Mouse (Mus musculus): ENCODE data around the gene Lrrc10b. TPM values are rescaled to one million over a fixed set of nuclear protein-coding genes. Genes with fewer than 3 reads are reported as not detected.

Lrrc10b gene
- total and polyA plus RNA-seq, 2 experiments from 2014 or later, result 0.18 to 1.9 TPM

DNA sequence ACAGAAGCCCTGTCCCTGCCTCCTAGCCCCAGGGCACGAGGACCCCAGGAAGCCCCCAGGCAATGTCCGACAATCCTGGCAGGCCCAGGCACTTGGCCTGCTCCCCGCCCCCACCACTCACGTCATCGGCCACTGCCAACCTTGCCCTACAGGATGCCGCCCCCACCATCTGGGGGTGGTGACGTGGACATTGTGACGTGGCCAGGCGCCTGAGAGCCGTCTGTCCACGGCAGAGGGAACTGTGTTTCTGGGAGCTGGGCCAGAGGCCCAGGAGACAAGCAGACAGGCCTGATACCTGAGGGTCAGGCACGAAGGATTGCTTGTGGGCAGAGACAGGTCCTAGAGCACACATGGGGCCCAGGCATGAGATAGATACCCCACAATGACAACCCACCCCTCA is 39.8 kb downstream of the Lrrc10b start:
- Histone ChIP-seq H3K9ac (replicated peaks; ENCODE audit: low read depth, low read length) (peak overlapping the region; percentile 37; the same call in 1 of the 2 replicates), H3K27ac (ENCODE audit: low read depth) (peak overlapping the region; percentile 97), H3K4me2 (ENCODE audit: low read depth, low read length) (peak overlapping the region; percentile 48), H3K36me3 (replicated peaks; ENCODE audit: control insufficient read depth, insufficient read depth, low read length) (no peaks in the 10 kb centered on the region), H3K27me3 (ENCODE audit: control insufficient read depth, insufficient read depth, low read length) (no peaks in the 10 kb centered on the region), H3K4me3 (ENCODE audit: low read depth, low read length) (0 out of 2 replicates have a peak overlapping the region, but pooled peaks have one; percentile 3), H3K4me1 (ENCODE audit: control insufficient read depth, insufficient read depth) (peaks cover 17% of the 10 kb centered on the region), H3K9me3 (replicated peaks; ENCODE audit: control insufficient read depth, low read length) (no peaks in the 10 kb centered on the region)
- 16% methylated on average over 12 of the region's 12 CpGs for WGBS
- DNase-seq (ENCODE audit: low spot score) (peak; percentile 86), ATAC-seq (ENCODE audit: insufficient read depth, low read depth) (peak; percentile 93)
- TF ChIP-seq CTCF (IDR thresholded peaks at IDR 0.05; ENCODE audit: low read depth) (no peak), EP300 (IDR thresholded peaks at IDR 0.05; ENCODE audit: low read depth) (no peak; the same call in 1 of the 2 replicates)

DNA sequence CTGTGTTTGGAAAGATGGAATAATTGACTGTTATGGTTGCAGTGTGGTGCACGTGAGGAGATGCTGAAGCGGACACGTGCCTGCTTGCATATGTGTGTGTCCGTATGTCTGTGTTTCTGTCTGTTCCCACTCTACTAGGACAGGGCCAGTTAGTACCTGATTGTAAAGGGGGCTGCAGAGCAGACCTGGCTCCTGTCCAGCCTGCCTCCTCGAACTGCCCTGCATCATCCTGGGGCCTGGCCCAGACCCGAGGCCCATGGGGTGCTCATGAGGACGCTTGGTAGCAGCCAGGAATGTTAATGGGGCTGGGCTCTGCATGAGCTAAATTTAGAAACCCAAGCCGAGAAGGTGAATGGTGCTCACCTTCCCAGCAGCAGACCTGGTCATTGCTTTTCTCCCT is 40.4 kb downstream of the Lrrc10b start:
- peak overlapping the region; percentile 48 for H3K4me2 ChIP-seq (ENCODE audit: low read depth, low read length)
- 30% methylated on average over 8 of the region's 8 CpGs for WGBS
- no peaks in the 10 kb centered on the region for H3K27me3 ChIP-seq (ENCODE audit: control insufficient read depth, insufficient read depth, low read length)
- no peaks in the 10 kb centered on the region for H3K36me3 ChIP-seq (replicated peaks; ENCODE audit: control insufficient read depth, insufficient read depth, low read length)
- peak; percentile 90 for DNase-seq (ENCODE audit: low spot score)
- peak; percentile 92 for ATAC-seq (ENCODE audit: insufficient read depth, low read depth)
- H3K9me3 ChIP-seq (replicated peaks; ENCODE audit: control insufficient read depth, low read length), result no peaks in the 10 kb centered on the region
- peak overlapping the region; percentile 97 for H3K27ac ChIP-seq (ENCODE audit: low read depth)
- 0 out of 2 replicates have a peak overlapping the region, but pooled peaks have one; percentile 3 for H3K4me3 ChIP-seq (ENCODE audit: low read depth, low read length)
- peak; percentile 63; the same call in 1 of the 2 replicates for TF ChIP-seq EP300 (IDR thresholded peaks at IDR 0.05; ENCODE audit: low read depth)
- no peak for TF ChIP-seq CTCF (IDR thresholded peaks at IDR 0.05; ENCODE audit: low read depth)
- H3K4me1 ChIP-seq (ENCODE audit: control insufficient read depth, insufficient read depth), result peaks cover 17% of the 10 kb centered on the region
- peak overlapping the region; percentile 37; the same call in 1 of the 2 replicates for H3K9ac ChIP-seq (replicated peaks; ENCODE audit: low read depth, low read length)

DNA sequence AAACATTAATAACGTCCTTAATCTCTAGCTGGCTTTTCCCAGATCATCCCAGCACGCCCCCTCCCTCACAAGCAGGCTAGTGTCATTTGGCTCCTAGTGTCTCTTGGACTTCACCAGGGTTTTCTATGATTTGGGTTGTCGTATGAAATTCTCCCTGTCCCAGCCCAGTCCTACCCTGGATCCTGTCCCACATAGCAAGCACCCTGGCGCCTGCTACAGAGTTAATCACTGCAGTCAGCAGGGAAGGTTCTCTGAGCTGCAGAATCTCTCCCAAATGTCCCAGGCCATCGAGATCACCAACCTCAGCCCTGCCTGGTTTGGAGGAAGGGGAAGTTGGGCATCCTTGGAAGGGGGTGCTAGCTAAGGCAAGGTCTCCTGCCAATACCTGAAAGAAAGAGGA is 41.8 kb downstream of the Lrrc10b start:
- TF ChIP-seq EP300 (IDR thresholded peaks at IDR 0.05; ENCODE audit: low read depth) (no peak), CTCF (IDR thresholded peaks at IDR 0.05; ENCODE audit: low read depth) (no peak)
- Histone ChIP-seq H3K36me3 (replicated peaks; ENCODE audit: control insufficient read depth, insufficient read depth, low read length) (no peaks in the 10 kb centered on the region), H3K4me1 (ENCODE audit: control insufficient read depth, insufficient read depth) (peaks cover 17% of the 10 kb centered on the region), H3K27ac (ENCODE audit: low read depth) (0 out of 2 replicates have a peak overlapping the region, but pooled peaks have one; percentile 4), H3K27me3 (ENCODE audit: control insufficient read depth, insufficient read depth, low read length) (no peaks in the 10 kb centered on the region), H3K4me3 (ENCODE audit: low read depth, low read length) (no peak overlapping the region), H3K9ac (replicated peaks; ENCODE audit: low read depth, low read length) (no peak overlapping the region), H3K9me3 (replicated peaks; ENCODE audit: control insufficient read depth, low read length) (no peaks in the 10 kb centered on the region), H3K4me2 (ENCODE audit: low read depth, low read length) (no peak overlapping the region)
- DNase-seq (ENCODE audit: low spot score), result no peak
- no peak for ATAC-seq (ENCODE audit: insufficient read depth, low read depth)
- WGBS, result 55% methylated on average over 5 of the region's 5 CpGs

DNA sequence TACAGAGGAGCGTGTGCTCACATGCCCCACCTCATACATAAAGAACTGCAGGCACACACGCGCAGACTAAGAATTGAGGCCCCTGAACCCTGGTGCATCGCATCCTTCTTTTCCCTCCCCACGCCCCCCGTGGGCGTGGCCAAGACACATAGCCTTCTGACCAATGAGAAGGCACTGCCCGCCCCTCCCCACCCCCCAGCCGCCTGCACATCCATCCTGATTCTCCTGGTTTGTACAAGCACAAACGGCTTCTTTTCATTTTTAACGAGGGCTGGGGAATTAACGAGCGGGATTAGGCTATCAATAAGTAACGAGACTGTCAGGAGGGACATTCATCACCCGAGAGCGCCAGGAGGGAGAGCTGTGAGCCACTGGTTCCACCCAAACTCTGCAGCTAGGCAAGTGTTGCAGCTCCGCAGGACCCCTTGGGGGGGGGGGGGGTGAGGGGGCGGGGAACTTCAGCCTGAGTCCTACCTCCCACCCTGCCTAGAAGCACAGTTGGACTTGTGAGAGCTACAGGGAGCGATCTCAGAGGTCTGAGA is 43.5 kb downstream of the Lrrc10b start:
- Histone ChIP-seq H3K4me1 (ENCODE audit: control insufficient read depth, insufficient read depth) (peaks cover 17% of the 10 kb centered on the region), H3K9ac (replicated peaks; ENCODE audit: low read depth, low read length) (no peak overlapping the region), H3K4me3 (ENCODE audit: low read depth, low read length) (no peak overlapping the region), H3K9me3 (replicated peaks; ENCODE audit: control insufficient read depth, low read length) (no peaks in the 10 kb centered on the region), H3K27me3 (ENCODE audit: control insufficient read depth, insufficient read depth, low read length) (no peaks in the 10 kb centered on the region), H3K36me3 (replicated peaks; ENCODE audit: control insufficient read depth, insufficient read depth, low read length) (no peaks in the 10 kb centered on the region), H3K4me2 (ENCODE audit: low read depth, low read length) (no peak overlapping the region), H3K27ac (ENCODE audit: low read depth) (no peak overlapping the region)
- 13% methylated on average over 17 of the region's 19 CpGs for WGBS
- TF ChIP-seq EP300 (IDR thresholded peaks at IDR 0.05; ENCODE audit: low read depth), result no peak
- no peak for TF ChIP-seq CTCF (IDR thresholded peaks at IDR 0.05; ENCODE audit: low read depth)
- DNase-seq (ENCODE audit: low spot score), result no peak
- no peak for ATAC-seq (ENCODE audit: insufficient read depth, low read depth)

Other genes starting within 250 kb of the Lrrc10b start
- gene Myrf, start 216.7 kb downstream of the Lrrc10b start, total RNA-seq (2014; rRNA removed; ENCODE audit: low replicate concordance), result 4.9 and 5.3 TPM in 2 replicates
- gene Myrf, start 216.7 kb downstream of the Lrrc10b start, polyA plus RNA-seq (2015; fragmentation: Nextera tagmentation; extraction: Ambion mirVana), result 1.3 and 1.6 TPM in 2 replicates
- 0.92 and 1.4 TPM in 2 replicates for gene Dagla, start 152.6 kb downstream of the Lrrc10b start, total RNA-seq (2014; rRNA removed; ENCODE audit: low replicate concordance)
- gene Dagla, start 152.6 kb downstream of the Lrrc10b start, polyA plus RNA-seq (2015; fragmentation: Nextera tagmentation; extraction: Ambion mirVana), result 0.52 and 0.60 TPM in 2 replicates
- 5.0 and 6.0 TPM in 2 replicates for gene Syt7, start 68.4 kb downstream of the Lrrc10b start, total RNA-seq (2014; rRNA removed; ENCODE audit: low replicate concordance)
- gene Syt7, start 68.4 kb downstream of the Lrrc10b start, polyA plus RNA-seq (2015; fragmentation: Nextera tagmentation; extraction: Ambion mirVana), result 0.78 and 0.96 TPM in 2 replicates
- 0.19 TPM in 1 of 2 replicates, not detected in the other for gene Ppp1r32, start 25.5 kb upstream of the Lrrc10b start, total RNA-seq (2014; rRNA removed; ENCODE audit: low replicate concordance)
- 0.14 TPM in 2 replicates for gene Ppp1r32, start 25.5 kb upstream of the Lrrc10b start, polyA plus RNA-seq (2015; fragmentation: Nextera tagmentation; extraction: Ambion mirVana)
- 18.4 and 51.4 TPM in 2 replicates for gene Cpsf7, start 67.8 kb upstream of the Lrrc10b start, total RNA-seq (2014; rRNA removed; ENCODE audit: low replicate concordance)
- gene Cpsf7, start 67.8 kb upstream of the Lrrc10b start, polyA plus RNA-seq (2015; fragmentation: Nextera tagmentation; extraction: Ambion mirVana), result 14.2 and 14.8 TPM in 2 replicates
- 50.6 and 66.2 TPM in 2 replicates for gene Sdhaf2, start 68.7 kb upstream of the Lrrc10b start, total RNA-seq (2014; rRNA removed; ENCODE audit: low replicate concordance)
- 56.1 and 56.9 TPM in 2 replicates for gene Sdhaf2, start 68.7 kb upstream of the Lrrc10b start, polyA plus RNA-seq (2015; fragmentation: Nextera tagmentation; extraction: Ambion mirVana)
- gene Tmem216, start 98.8 kb upstream of the Lrrc10b start, total RNA-seq (2014; rRNA removed; ENCODE audit: low replicate concordance), result 10.2 and 12.9 TPM in 2 replicates
- gene Tmem216, start 98.8 kb upstream of the Lrrc10b start, polyA plus RNA-seq (2015; fragmentation: Nextera tagmentation; extraction: Ambion mirVana), result 12.7 and 13.2 TPM in 2 replicates
- gene Cyb561a3, start 119.7 kb upstream of the Lrrc10b start, total RNA-seq (2014; rRNA removed; ENCODE audit: low replicate concordance), result 11.9 and 22.7 TPM in 2 replicates
- gene Cyb561a3, start 119.7 kb upstream of the Lrrc10b start, polyA plus RNA-seq (2015; fragmentation: Nextera tagmentation; extraction: Ambion mirVana), result 13.7 and 15.5 TPM in 2 replicates
- gene Tmem138, start 119.9 kb upstream of the Lrrc10b start, total RNA-seq (2014; rRNA removed; ENCODE audit: low replicate concordance), result 6.7 and 8.1 TPM in 2 replicates
- gene Tmem138, start 119.9 kb upstream of the Lrrc10b start, polyA plus RNA-seq (2015; fragmentation: Nextera tagmentation; extraction: Ambion mirVana), result 11.9 and 12.1 TPM in 2 replicates
- 298 and 349 TPM in 2 replicates for gene Ddb1, start 147.9 kb upstream of the Lrrc10b start, total RNA-seq (2014; rRNA removed; ENCODE audit: low replicate concordance)
- 130 and 137 TPM in 2 replicates for gene Ddb1, start 147.9 kb upstream of the Lrrc10b start, polyA plus RNA-seq (2015; fragmentation: Nextera tagmentation; extraction: Ambion mirVana)
- gene Tkfc, start 148.2 kb upstream of the Lrrc10b start, total RNA-seq (2014; rRNA removed; ENCODE audit: low replicate concordance), result 2.7 and 3.0 TPM in 2 replicates
- gene Tkfc, start 148.2 kb upstream of the Lrrc10b start, polyA plus RNA-seq (2015; fragmentation: Nextera tagmentation; extraction: Ambion mirVana), result 5.9 and 7.7 TPM in 2 replicates
- 0.19 and 4.7 TPM in 2 replicates for gene Vwce, start 176.7 kb upstream of the Lrrc10b start, total RNA-seq (2014; rRNA removed; ENCODE audit: low replicate concordance)
- 0.22 and 0.23 TPM in 2 replicates for gene Vwce, start 176.7 kb upstream of the Lrrc10b start, polyA plus RNA-seq (2015; fragmentation: Nextera tagmentation; extraction: Ambion mirVana)
- gene Pga5, start 220.6 kb upstream of the Lrrc10b start, total RNA-seq (2014; rRNA removed; ENCODE audit: low replicate concordance), result not detected in 2 replicates
- gene Pga5, start 220.6 kb upstream of the Lrrc10b start, polyA plus RNA-seq (2015; fragmentation: Nextera tagmentation; extraction: Ambion mirVana), result not detected in 2 replicates
- 25.5 and 42.1 TPM in 2 replicates for gene Vps37c, start 231.3 kb upstream of the Lrrc10b start, total RNA-seq (2014; rRNA removed; ENCODE audit: low replicate concordance)
- 22.2 and 23.0 TPM in 2 replicates for gene Vps37c, start 231.3 kb upstream of the Lrrc10b start, polyA plus RNA-seq (2015; fragmentation: Nextera tagmentation; extraction: Ambion mirVana)